Mouse (Mus musculus): ENCODE results near the gene Ptrhd1.

- TF ChIP-seq CTCF (IDR thresholded peaks at IDR 0.05; ENCODE audit: borderline replicate concordance, insufficient read depth, low read depth, low read length) = peak; percentile 25; the same call in 1 of the 2 replicates
- TF ChIP-seq POLR2A (IDR thresholded peaks at IDR 0.05; ENCODE audit: borderline replicate concordance, insufficient read depth, low read length) = no peak
These were observed 41.3 kb upstream of the Ptrhd1 start for GRCm38 (mm10) chr12:4192514-4192913.
